Mouse (Mus musculus) neutrophil, adult 5-6 weeks (primary cell): ENCODE results near the gene Rad9a. TPM values are rescaled to one million over a fixed set of nuclear protein-coding genes. Genes with fewer than 3 reads are reported as not detected.

Experiments used
- ATAC-seq: fragments of 151-379, 151-347 bp; 2 replicates; pipeline ENCODE4 v1.8.0; 2017; ENCODE audit warnings: mild to moderate bottlenecking, moderate TSS enrichment; ENCODE audit not compliant: insufficient number of reproducible peaks, poor library complexity, low FRiP score, severe bottlenecking; ENCODE audit errors: extremely low read depth
- total RNA-seq: library from RNA; stranded (forward); fragments of 200-1000 nt; gene quantifications from 2 replicates; pipeline ENCODE4 v1.2.3, GENCODE M21; 2017

The Rad9a gene
- total RNA-seq, 1 experiment from 2014 or later = 35.1 TPM

GRCm38 (mm10) chr19:4196548-4196947 is 4.9 kb downstream of the Rad9a start:
- no peak for ATAC-seq

- ATAC-seq = no peak
Measured at GRCm38 (mm10) chr19:4196048-4196447, 5.4 kb downstream of the Rad9a start.

DNA sequence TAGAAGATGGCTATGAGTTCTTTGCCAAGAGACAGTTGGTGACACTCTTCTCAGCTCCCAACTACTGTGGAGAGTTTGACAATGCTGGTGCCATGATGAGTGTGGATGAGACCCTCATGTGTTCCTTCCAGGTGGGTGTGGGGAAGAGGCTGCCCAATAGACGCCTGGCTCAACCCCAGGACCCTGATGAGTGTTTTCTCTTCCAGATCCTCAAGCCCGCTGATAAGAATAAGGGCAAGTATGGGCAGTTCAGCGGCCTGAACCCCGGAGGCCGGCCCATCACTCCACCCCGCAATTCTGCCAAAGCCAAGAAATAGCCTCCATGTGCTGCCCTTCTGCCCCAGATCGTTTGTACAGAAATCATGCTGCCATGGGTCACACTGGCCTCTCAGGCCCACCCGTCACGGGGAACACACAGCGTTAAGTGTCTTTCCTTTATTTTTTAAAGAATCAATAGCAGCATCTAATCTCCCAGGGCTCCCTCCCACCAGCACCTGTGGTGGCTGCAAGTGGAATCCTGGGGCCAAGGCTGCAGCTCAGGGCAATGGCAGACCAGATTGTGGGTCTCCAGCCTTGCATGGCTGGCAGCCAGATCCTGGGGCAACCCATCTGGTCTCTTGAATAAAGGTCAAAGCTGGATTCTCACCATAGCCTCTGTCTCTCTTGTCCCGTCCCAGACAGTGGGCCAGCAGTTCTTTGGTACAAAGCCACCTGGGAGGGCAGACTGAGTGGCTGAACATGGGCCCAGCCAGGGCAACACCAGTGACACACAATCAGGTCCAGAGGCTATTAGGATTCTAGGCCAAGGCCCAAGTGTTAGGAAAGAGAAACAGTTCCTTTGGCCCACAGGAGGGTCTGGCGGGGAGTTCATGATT is 6.4 kb downstream of the Rad9a start:
- no peak for ATAC-seq

DNA sequence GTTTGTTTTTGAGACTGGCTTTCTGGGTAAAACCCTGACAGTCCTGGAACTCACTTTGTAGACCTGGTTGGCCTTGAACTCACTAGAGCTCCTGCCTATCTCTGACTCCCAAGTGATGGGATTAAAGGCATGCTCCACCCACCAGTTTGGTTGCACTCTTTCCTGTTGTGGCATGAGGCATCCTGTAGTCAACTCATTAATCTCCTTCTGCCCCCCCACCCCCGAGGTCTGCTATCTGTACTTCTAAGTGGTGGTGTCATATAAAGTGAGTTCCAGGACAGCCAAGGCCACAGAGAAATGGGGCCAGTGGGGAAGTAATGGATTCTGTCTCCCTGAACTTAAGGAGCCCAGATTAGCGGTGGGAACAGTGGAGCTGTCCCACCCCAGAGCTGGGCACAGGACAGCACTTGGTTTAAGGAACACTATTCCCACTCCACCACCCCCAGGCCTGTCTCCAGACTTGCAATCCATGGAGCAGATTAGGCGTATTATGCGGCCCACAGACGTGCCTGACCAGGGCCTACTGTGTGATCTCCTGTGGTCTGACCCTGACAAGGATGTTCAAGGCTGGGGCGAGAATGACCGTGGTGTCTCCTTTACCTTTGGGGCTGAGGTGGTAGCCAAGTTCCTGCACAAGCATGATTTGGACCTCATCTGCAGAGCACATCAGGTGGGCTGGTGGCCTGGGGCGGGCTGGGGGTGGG is 7.3 kb downstream of the Rad9a start:
- no peak for ATAC-seq

- ATAC-seq = no peak
Measured at GRCm38 (mm10) chr19:4193129-4193528, 8.3 kb downstream of the Rad9a start.

DNA sequence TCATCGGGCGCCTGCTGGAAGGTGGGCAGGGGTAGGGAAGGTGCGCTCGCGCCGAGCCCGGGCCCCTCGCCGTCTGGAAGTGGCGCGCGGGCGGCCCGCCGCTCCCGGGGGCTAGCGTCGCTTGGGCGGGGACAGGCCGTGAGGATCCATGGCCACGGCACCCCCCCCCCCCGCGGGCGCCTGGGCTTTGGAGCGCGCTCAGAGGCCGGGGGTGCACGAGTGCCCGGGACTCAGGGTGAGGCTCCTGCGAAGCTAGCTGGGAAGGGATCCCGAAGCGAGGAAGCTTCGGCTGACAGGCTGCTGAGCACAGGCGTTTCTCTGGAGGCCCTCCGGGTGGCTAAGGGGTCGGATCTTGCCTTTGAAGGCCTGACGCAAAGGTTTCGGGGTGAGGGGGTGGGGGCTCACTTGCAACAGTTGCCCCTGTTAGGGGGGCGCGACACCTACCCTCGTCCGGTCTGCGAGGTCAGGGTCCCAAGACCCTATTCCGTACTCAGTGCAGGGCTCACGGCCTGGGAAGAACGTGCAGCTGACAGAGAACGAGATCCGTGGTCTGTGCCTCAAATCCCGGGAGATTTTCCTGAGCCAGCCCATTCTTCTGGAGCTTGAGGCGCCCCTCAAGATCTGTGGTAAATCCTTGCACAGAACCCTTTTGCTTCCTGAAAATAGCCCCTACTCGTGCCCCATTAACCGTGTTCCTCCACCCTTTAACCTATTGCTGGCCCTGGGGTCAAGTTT is 9.0 kb downstream of the Rad9a start:
- no peak for ATAC-seq

DNA sequence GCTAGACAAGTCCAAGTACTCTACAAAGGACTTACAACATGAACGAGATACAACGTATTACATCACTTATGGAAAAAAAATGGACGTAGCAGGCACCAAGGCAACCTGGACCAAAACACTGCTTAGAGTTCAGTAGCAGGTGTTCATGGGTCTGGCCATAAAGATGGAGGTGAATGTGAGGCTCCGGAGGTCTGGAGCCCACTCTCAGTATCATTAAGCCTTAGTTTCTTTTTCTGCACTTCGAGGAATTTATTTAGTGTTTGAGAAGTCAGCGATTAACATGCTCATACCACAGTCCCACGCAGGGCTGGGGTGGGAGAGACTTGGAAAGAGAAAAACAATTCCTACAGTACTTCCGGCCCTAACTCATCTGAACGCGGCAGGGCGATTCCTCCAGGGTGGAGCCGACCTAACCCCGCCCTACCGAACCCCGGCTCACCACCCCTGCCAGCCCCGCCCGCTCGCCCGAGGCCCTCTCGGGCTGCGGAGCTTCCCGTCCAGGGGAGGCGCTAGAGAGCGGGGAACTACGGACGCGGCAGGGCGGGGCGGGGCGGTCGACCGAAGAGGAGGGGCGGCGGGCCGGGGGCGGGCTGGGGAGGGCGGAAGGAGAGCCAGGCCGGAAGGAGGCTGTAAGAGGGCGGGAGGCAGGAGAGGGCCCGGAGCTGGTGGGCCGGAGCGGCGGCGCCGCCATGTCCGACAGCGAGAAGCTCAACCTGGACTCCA is 9.8 kb downstream of the Rad9a start, which contains the start of gene Ppp1ca:
TSS of gene Ppp1ca (plus strand) at position 538 of the 723 bp plus-strand sequence.
- peak; percentile 76 for ATAC-seq

DNA sequence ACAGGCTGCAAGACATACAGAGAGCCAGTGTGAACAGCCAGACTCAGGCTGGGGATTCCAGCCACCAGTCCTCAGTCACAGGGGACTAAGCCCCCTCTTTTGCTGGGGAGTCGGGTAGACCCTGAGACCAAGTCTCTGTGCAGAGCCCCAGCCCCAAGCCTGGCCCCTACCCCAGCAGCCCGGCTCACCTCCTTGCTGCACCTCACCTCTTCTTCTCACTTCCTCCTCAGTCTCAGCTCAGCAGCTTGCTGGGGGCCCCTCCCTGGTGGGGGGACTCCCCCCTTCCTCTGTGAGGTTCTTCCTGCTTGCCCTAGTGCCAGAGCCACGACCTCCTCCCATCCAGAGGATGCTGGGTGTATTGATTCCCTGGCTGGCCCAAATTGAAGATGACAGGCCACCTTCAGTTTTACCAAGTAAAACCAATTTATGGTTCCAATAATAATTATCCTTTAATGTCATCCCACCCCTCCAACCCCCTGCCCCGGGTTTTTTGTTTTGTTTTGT is 10.6 kb downstream of the Rad9a start, which contains the start of gene Tbc1d10c:
TSS of gene Tbc1d10c (minus strand) at position 454 of the 504 bp plus-strand sequence.
- ATAC-seq = peak; percentile 71

GRCm38 (mm10) chr19:4189051-4189620 is 12.3 kb downstream of the Rad9a start:
- no peak for ATAC-seq

DNA sequence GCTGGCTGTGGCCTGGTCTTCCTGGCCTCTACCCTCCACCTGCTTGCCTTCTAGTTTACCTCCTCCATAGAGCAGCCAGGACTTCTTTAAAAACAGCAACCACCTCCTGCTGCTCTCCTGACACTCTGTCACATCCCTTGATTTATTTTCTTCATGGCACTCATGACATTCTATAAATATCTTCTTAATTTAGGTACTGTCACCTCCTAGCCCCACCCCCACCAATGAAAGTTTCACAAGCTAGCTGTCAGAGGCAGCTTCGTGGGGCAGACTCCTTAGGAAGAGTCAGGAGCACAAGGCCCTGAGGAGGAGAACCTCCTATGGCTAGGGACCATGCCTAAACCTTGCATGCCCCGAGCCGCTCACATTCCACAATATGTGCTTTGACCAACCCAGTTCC is 14.2 kb downstream of the Rad9a start:
- ATAC-seq = no peak

DNA sequence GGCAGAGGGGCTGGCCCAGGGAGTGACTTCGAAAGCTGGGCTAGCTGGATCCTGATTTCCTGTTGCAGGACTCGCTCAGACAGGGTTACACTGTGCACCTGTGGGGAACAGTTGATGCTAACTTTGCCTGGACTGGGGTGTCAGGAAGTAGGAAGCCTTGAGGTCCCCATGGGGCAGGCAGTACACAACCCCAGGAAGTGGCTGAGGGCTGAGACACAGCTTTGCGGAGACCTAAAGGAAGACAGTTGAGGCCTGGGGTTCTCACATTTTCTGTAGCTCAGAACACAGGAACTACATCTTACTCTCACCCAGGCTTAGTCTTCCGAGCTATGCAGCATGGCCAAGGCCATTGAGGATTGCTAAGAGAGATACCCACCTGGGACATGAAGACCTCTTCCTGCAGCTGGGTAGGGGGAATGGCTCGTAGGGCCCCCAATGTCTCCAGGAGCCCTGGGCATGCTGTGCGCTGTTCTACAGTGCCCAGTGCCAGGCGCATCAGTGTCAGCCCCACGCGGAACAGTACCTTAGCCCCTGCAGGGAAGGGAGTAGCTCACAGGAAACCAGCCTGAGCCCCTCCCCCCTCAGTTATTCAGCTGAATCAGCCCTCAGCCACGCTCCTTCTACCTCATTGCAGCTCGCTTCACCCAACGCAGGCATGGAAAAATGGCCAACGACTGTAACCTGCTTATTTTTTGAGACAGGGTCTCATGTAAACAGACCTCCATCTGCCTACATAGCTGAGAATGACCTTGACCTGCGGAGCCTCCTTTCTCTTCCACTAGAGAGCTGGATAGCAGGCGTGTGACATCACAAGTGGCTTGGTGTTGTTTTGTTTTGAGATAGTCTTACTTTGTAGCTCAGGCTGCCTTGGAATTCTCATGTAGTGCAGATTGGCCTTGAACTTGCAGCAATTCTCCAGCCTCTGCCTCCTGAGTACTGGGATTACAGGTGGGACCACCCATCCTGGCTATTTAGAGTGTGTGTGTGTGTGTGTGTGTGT is 16.2 kb downstream of the Rad9a start:
- peak; percentile 38 for ATAC-seq

DNA sequence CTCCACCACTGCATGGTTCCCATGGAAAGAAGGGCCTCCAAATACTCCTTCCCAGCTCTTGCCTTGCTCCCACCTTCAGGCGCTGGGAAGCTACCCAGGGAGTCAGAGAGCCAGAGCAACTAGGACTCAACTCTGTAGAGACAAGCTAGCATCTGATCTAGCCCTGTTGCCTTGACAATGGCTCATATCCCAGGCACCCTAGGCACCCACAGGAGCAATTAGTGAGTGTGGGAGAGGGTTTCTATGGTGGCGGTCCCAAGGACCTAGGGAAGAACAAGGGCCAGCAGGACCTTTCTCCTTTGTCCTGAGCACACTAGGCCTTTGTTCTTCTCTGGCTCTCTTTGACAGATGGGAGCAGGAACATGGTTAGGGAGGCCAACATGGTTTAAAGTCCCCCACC is 17.8 kb downstream of the Rad9a start:
- no peak for ATAC-seq

- ATAC-seq = peak; percentile 81
Measured at GRCm38 (mm10) chr19:4181892-4182291, 19.6 kb downstream of the Rad9a start.

DNA sequence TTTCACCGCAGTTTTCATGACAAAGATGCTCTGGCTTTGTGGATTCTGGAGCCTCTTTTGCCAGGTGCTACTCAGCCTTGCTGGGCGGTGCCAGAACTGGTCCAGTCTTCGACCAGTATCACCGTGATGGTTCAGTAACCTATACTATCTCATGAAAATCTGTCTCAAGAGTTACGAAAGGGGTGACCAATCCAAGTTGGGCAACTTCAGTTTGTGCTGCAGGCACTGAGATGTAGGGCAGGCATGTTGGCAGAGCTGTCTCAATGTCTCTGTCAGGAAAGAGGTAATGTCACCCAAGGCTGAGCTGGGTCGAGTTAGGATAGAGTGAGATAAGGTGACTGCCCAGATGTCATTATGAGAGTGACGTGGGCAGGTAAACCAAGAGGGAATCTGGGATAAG is 21.1 kb downstream of the Rad9a start:
- 0 out of 2 replicates have a peak, but pooled peaks have one; percentile 6 for ATAC-seq

GRCm38 (mm10) chr19:4175368-4175947 is 26.0 kb downstream of the Rad9a start, which contains the start of gene Carns1:
Carns1 (minus strand) TSS chr19:4175479.
- no peak for ATAC-seq

DNA sequence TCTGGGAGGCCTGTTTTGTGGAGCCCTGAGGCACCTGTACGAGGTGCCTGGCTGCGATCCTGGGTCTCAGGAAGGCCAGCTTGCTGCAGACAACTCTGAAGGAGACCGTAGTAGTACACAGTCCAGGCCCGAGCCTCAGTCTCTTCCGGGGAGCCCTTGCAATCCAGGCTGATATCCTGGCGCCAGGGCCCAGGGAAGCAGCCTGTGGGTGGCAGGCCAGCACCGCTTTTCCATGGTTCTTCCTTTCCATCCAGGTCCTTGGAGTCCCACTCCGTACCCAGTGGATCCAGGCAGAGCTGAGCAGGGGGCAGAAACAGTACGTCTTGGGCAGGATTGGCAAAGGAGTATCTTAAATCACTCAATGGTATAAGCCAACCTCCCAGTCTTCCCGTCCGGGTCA is 28.5 kb downstream of the Rad9a start:
- ATAC-seq = no peak
